Mouse (Mus musculus): ENCODE measurements around the gene Ascc1.
A peak's percentile ranks its signal among the peaks of the same experiment; 100 is the strongest.
"Not testable (repeated sequence)": the region's sequence is repeated elsewhere in the genome, so short reads cannot be mapped to it uniquely, and the experiment has no call there.

Ascc1 gene

GRCm38 (mm10) chr10:60110908-60111475, 108.4 kb downstream of the Ascc1 start:
- DNase-seq (ENCODE audit: low read depth in 1 of 2, low spot score in 2 of 2) = no peak

GRCm38 (mm10) chr10:60113965-60114690, 111.5 kb downstream of the Ascc1 start:
- no peak for DNase-seq (ENCODE audit: low read depth in 1 of 2, low spot score in 2 of 2)

GRCm38 (mm10) chr10:60115345-60116185, 113.0 kb downstream of the Ascc1 start:
- no peak for DNase-seq (ENCODE audit: low read depth in 1 of 2, low spot score in 2 of 2)

- no peak for DNase-seq (ENCODE audit: low read depth in 1 of 2, low spot score in 2 of 2)
Measured at GRCm38 (mm10) chr10:60116997-60117396, 114.4 kb downstream of the Ascc1 start.

GRCm38 (mm10) chr10:60118464-60118863, 115.9 kb downstream of the Ascc1 start:
- no peak for DNase-seq (ENCODE audit: low read depth in 1 of 2, low spot score in 2 of 2)

GRCm38 (mm10) chr10:60120630-60121029, 118.0 kb downstream of the Ascc1 start:
- no peak for DNase-seq (ENCODE audit: low read depth in 1 of 2, low spot score in 2 of 2)

GRCm38 (mm10) chr10:60124078-60124477, 121.5 kb downstream of the Ascc1 start:
- DNase-seq (ENCODE audit: low read depth in 1 of 2, low spot score in 2 of 2) = no peak

GRCm38 (mm10) chr10:60125529-60126327, 123.1 kb downstream of the Ascc1 start:
- no peak for DNase-seq (ENCODE audit: low read depth in 1 of 2, low spot score in 2 of 2)

GRCm38 (mm10) chr10:60128287-60128686, 125.7 kb downstream of the Ascc1 start:
- no peak for DNase-seq (ENCODE audit: low read depth in 1 of 2, low spot score in 2 of 2)

- DNase-seq (ENCODE audit: low read depth in 1 of 2, low spot score in 2 of 2) = no peak
Measured at GRCm38 (mm10) chr10:60130504-60130903, 127.9 kb downstream of the Ascc1 start.

- DNase-seq (ENCODE audit: low read depth in 1 of 2, low spot score in 2 of 2) = no peak
Measured at GRCm38 (mm10) chr10:60133501-60133900, 130.9 kb downstream of the Ascc1 start.

GRCm38 (mm10) chr10:60134201-60134600, 131.6 kb downstream of the Ascc1 start:
- no peak for DNase-seq (ENCODE audit: low read depth in 1 of 2, low spot score in 2 of 2)

GRCm38 (mm10) chr10:60136010-60136409, 133.4 kb downstream of the Ascc1 start:
- not testable (repeated sequence) for DNase-seq (ENCODE audit: low read depth in 1 of 2, low spot score in 2 of 2)

GRCm38 (mm10) chr10:60136935-60137334, 134.3 kb downstream of the Ascc1 start:
- no peak for DNase-seq (ENCODE audit: low read depth in 1 of 2, low spot score in 2 of 2)

- no peak for DNase-seq (ENCODE audit: low read depth in 1 of 2, low spot score in 2 of 2)
Measured at GRCm38 (mm10) chr10:60138680-60139079, 136.1 kb downstream of the Ascc1 start.

- DNase-seq (ENCODE audit: low read depth in 1 of 2, low spot score in 2 of 2) = no peak
Measured at GRCm38 (mm10) chr10:60140751-60141150, 138.1 kb downstream of the Ascc1 start.

GRCm38 (mm10) chr10:60141656-60142160, 139.1 kb downstream of the Ascc1 start:
- no peak for DNase-seq (ENCODE audit: low read depth in 1 of 2, low spot score in 2 of 2)

GRCm38 (mm10) chr10:60147510-60148047, 145.0 kb downstream of the Ascc1 start:
- not testable (repeated sequence) for DNase-seq (ENCODE audit: low read depth in 1 of 2, low spot score in 2 of 2)

GRCm38 (mm10) chr10:60148087-60148486, 145.5 kb downstream of the Ascc1 start:
- peak in 1 of 2 experiments; percentile 38 for DNase-seq (ENCODE audit: low read depth in 1 of 2, low spot score in 2 of 2)
